Mouse (Mus musculus): ENCODE data around the gene Tob2. TPM values are rescaled to one million over a fixed set of nuclear protein-coding genes. Genes with fewer than 3 reads are reported as not detected.
A peak's percentile ranks its signal among the peaks of the same experiment; 100 is the strongest.

The Tob2 gene
- total RNA-seq, 2 experiments from 2014 or later: 34.5 to 44.1 TPM

DNA sequence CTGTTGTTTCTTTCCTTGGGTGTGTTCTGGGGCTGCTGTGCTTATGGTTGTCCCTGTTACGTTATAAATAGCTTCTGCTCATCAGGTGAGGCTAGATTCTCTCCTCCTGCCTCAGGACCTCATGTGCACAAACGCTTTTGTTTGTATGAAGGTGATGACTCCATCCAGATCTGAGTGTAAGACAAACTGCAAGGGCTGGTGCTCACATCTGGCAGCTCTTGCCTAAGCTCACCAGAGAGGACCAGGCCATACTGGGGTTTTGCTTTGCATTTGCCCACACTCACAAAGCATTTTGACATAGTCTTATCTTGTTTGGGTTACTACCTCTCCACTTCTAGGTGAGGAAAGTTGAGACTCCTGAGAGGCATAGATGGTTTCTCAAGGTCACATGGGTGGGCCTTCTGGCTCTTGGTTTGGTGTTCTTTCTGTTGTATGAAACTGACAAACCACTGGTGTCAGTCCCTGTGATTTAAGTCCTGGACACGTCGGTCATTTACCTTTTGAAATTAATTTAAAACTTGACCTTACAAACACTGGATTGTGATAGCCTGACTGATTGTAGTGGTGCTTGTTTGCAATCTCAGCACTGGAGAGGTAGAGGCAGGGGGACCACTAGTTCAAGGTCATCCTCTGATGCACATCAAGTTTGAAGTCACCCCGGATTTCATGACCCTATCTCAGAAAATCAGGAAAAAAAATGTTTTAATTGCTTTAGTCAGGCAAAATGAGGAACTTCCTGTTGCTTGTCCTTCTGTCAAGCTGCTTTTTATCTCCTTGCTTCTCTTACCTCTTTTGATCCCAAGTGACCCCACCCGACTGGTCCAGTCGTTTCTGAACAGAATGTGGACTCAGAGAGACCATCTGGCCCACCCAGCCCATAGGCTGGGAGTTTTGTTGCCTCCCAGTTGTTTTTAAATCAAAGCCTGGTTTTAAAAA is 45.6 kb downstream of the Tob2 start:
- DNase-seq (ENCODE audit: low spot score in 2 of 2): no peak

DNA sequence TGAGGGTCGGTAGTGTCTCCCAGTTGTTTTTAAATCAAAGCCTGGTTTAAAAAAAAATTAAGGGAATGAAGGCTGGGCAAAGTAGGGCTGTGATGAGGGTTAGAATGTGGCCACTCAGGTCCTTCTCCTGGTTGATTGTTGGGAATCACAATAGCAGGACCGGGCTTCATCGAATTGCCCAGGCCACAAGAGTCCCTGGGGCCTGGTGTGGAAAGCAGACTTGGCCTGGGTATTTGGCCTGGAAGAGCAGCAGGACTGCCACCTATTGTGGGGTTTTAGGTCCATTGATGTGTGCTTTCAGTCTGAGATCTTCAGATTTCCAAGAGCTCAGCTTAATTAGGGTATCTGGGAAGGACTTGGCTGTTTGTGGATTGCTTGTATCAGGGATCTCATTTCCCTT is 46.3 kb downstream of the Tob2 start:
- no peak for DNase-seq (ENCODE audit: low spot score in 2 of 2)

DNA sequence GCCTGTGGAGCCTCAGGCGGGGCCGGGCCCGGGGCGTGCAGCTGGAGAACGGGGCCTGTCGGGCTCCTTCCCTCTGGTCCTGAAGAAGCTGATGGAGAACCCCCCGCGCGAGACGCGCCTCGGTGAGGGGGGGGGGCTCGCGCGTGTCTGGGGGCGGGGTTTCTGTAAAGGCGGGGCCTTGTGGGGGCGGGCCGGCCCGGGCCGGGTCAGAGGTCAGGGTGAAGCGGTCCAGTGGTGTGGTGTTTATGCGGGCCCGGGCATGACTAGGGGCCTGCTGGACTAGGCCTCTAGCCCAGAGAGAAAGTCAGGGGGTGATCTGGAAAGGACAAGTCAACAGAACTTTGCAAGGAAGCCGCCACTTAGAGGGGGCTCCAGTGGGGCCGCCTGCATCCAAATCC is 47.0 kb downstream of the Tob2 start:
- no peak for DNase-seq (ENCODE audit: low spot score in 2 of 2)

DNA sequence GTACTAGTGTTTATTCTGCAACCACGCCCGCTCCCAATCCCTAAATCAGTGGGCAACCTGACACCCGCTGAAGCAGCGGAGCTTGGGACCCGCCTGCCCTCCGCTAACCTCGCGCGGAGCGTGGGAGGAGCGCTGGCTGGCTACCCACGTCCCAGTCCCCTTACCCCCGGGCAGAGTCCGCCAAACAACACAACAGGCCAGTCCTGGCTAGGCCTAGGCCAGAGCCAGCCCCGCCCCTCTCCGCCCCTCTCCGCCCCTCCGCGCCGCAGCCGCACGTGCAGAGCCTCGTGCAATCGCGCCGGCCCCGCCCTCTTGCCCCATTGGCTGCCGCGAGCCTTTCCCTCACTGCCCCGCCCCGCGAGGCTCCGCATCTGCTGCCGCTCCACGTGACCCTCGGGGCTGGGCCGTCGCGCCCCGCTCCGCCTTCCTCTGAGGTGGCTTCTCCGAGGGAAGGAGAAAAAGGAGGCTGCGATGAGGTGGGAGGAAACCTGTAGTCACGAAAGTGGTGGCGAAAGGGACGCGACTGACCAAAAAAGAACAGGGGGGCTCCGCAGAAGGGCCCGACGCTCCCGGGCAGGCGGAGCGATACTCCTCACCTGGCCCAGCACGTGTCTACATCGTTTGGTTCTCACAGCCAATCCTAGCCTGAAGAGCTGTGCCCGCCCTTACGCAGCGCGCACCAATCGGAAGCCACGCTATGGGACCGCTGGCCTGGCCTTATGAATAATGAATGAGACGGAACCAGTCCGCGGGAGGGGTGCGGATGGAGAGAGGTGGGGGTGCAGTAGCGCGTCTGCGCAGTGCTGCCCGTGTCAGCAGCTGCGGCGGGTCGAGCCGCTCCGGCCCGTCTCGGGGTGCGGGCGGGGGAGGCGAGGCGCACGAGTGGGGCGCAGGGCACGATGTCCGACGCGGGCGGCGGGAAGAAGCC is 47.7 kb downstream of the Tob2 start:
- DNase-seq (ENCODE audit: low spot score in 2 of 2): peak; percentile 98 to 99

DNA sequence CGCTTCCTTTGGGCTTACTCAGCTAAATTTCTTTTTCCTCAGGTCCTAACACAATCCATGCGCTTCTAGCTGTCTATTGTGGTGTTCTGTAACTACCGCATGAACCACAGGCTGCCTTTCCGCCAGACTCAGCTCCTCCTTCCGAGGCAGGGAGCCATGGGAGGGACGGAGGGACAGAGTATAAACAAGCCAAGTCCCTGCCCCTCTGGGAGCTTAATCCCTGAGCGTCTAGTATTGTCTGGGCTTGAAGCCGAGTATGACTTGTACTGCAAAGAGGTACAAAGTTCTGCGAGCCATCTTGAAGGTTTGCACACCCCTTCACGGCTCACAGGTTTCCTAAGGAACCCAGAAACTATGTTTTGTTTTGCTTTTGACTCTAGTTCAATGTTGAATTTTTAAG is 48.4 kb downstream of the Tob2 start:
- peak; percentile 86 to 94 for DNase-seq (ENCODE audit: low spot score in 2 of 2)

DNA sequence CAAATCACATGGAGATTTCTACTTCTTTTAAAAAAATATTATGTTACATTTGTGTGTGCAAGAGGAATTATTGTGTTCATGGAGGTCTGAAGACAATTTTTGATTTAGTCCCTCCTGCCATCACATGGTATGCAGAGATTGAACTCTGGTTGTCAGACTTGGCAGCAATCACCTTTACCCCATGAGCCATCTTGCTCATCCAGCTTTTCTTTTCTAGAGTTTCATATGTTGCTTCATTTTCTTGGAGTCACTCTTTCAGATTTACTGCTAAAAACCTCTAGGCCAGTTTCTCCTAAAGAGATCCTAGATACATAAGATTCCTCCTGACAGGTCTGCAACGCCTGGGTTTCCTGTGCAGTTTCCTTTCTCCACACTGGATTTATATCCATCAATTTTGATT is 49.0 kb downstream of the Tob2 start:
- DNase-seq (ENCODE audit: low spot score in 2 of 2): no peak

DNA sequence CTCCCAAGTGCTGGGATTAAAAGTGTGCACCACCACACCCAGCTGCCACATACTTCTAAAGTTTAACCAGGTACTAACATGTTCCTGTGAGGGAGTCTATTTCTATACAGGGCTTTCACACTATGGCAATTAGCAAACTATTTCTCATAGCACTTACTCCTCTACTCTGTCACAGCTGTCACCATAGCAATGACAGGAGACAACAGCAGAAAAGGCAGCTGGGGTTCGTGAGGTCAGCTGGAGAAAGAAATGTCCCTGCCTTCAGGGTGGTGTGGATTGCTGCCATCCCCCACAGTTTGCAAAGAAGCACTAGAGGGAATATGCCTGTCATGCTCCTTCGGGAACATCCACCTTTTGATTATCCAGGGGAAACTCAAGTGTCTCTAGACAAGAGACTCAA is 49.8 kb downstream of the Tob2 start:
- no peak for DNase-seq (ENCODE audit: low spot score in 2 of 2)

DNA sequence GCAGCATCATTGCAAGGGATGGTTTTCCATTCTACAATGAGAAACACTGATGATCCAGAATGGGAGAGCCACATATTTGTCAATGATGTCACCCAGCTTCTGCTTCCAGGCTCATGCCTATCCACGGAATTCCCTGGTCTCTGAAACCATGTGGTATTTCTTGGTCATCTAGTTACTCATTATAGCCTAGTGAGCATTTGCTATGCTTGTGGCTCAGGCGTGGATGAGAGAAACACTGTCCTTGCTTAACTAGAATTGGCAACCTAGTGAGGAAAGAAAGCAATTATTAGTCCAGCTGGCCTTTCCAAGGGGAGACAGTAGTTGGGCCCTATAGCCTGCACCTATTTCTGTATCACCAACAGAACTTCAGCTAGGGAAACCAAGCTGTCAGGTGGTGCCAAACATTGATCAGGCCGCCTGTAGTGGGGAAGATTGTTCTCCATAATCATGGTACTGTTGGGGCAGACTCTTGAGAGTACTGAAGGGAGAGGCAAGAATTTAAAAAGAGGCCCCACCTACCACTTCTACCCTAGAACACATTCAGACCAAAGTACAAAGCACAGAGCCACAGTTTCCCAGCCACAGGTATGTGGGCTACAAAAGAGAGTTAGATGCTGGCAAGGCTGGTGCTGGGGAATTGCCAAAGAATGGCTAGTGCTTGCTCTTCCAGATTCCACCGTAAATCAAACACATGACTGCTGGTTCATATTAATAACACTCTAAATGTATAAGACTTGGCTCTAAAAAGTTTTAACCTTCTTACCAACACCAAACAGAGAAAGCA is 51.8 kb downstream of the Tob2 start:
- no peak for DNase-seq (ENCODE audit: low spot score in 2 of 2)

DNA sequence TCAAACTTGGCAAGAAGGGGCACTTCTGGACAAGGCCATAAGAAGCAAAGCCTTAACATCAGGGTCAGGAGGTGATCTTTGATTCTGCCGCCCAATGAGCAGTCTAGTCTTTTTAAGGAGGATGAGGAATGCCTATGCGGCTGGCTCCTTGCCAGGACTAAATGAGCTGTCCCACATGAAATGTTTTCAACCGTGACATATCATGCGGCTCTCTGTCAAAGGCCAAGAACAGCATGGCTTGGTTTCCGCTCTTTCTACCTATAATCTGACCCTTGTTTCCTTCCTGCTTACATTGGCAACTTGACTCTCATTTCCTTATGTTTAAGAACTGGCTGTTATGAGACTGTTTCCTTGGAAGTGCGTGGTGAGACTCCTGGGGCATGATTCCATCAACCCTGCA is 53.0 kb downstream of the Tob2 start:
- no peak for DNase-seq (ENCODE audit: low spot score in 2 of 2)

DNA sequence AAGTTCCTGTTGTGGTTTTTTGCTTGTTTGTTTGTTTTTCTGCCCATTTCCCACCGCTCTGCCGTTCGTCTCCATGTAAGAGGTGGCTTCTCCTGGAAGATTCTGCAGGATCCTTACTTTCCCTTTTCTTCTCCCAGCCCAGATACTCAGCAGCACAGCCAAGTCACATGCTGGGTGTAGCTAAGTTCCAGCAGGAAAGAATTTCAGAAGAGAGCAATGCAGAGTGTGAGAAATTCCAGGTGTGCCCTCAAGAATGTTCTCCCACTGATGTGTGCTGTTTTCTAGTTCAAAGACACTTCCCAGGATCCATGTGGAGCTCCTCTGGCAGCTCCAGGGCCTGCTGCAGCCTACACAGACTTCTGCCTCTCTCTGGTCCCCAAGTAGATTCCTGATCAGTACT is 53.7 kb downstream of the Tob2 start:
- DNase-seq (ENCODE audit: low spot score in 2 of 2): no peak

DNA sequence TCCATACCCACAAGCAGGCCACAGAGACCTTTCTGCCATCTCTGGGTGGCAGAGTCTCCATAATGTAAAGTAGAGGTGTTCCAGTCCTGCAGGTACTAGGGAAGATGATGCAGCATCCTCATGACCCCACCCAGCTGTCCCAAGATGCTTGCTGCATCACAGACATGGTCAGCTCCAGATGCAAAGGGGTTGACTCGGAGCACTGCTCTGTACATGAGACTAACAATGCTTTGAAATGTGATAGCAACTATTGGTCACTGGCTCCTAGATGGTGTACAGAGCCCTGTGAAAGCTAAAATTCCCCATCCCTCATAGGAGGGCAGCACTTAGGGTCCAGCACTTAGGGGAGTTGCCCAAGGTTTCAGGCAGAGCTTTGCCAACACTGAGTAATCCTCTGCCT is 54.4 kb downstream of the Tob2 start:
- DNase-seq (ENCODE audit: low spot score in 2 of 2): no peak

DNA sequence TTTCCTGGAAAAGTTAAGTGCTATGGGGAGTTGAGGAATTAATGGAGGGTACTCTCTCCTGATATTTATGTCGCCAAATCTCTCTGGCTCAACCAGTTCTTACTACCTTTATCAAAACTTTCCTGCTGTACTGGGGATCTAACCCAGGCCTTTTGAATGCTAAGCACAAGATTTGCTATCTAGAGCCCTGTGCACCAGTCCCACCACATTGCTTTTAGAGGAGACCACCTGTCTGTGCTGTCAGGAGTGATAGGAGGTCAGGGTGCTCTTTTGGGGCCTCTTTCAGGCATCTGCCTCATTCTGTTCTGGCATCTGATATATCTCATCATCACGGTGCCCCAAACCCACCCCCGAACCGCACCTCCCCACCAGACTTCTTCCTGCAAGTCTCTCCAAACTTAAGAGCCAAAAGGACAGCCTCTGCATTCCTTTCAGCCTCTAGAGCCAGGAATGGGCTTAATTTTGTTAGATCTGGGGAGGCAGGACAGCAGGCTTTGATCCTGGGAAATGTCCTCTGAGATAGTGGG is 55.1 kb downstream of the Tob2 start:
- no peak for DNase-seq (ENCODE audit: low spot score in 2 of 2)

DNA sequence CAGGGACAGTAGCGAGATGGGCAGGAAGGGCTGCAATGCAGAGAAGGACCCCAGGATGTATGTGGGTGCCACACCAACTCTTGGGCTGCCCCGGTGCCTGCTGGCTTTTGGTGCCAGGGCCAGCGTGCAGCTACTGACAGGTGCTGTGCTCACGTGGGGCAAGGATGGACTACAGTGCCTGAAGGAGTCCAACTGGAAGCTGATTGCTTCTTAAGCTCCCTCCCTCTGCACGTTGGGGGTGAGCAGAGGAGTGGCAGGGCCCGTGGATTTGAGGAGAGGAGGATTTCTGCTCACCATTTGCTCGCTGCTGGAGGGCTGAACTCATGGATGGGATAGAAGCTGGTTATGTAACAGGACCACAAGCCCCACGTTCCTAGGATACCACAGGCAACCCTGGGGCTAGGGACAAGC is 55.6 kb downstream of the Tob2 start:
- peak in 1 of 2 experiments; percentile 28 for DNase-seq (ENCODE audit: low spot score in 2 of 2)

DNA sequence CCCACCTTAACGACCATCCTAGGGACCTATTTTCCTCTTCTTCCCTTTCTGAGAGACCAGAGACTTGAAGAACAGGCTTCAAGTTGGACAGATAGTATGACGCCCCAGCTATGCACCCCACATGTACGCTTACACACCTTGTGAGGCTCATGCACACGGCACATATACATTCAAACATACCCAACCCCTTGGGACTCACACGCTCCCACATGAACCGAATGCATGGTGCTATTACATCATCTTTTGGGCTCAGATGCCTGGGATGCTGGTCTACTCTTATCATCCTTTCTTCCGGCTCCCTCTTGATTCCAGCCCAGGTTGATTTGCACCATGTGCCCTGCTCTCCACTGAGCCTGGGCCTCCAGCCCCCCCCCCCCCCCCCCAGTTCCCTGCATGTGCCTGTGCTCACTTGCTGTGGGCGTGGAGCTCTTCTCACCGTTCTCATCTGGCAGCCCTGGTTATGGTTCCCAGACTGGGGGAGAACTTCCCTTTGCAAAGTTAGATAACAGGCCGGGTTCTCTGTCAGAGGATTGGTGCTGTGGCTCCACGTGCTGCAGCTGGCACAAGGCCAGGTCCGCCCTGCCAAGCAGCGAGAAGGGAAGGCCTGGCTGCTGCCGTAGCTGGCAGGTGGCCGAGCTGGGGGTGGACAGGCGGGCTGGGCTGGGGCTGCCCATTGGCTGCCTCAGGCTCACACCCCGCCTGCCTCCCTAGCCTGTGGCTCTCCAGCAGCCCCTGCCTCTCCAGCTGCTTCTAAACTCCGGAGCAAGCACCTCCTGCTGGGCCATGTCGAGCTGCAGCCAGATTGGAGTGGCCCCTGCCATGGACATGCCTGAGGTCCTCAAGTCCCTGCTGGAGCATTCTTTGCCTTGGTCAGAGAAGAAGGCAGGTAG is 56.4 kb downstream of the Tob2 start, which contains the start of gene Tef:
Tef (plus strand) TSS at position 421 of the 890 bp plus-strand sequence.
- DNase-seq (ENCODE audit: low spot score in 2 of 2): peak; percentile 100

DNA sequence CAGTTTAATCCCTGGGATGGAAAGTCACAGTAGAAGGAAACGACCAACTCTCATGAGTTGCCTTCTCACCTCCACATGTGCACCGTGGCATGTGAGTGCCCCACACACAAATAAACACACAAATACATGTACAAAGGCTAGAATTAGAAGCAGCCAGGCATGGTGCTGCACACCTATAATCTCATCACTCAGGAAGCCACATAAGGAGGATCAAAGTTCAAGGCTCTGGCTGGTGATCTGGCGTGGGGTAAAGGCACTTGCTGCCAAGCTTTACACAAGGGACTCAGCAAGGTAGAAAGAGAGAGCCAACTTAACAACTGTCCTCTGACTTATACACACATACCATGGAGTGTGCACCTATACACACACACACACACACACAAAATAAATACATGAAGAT is 58.2 kb downstream of the Tob2 start:
- no peak for DNase-seq (ENCODE audit: low spot score in 2 of 2)

DNA sequence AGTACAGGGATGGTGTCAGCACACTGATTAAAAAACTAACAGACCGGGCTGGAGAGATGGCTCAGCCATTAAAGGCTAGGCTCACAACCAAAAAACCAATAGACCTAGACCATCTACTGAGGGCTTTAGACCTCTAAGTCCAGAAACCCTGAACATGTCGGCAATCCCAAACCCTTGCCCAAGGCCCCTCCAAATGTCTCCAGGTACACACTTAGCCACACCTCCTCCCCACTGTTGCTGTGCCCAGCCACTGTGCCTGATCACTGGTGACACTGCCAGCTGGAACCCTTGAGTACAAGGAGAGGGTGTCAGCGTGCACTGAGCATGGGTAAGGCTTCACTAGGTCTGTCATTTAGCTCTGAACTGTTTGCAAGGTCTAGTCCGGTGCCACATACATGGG is 60.2 kb downstream of the Tob2 start:
- no peak for DNase-seq (ENCODE audit: low spot score in 2 of 2)
